Mouse (Mus musculus): ENCODE results near the gene Man1a. TPM values are rescaled to one million over a fixed set of nuclear protein-coding genes. Genes with fewer than 3 reads are reported as not detected.

Man1a gene
- total RNA-seq, 1 experiment from 2014 or later: 280 TPM

- 0 out of 2 replicates have a peak, but pooled peaks have one; percentile 14 for ATAC-seq (ENCODE audit: extremely low read depth, insufficient number of reproducible peaks, low FRiP score, poor library complexity, severe bottlenecking)
Observed at GRCm38 (mm10) chr10:54032316-54033092, 43.9 kb downstream of the Man1a start.

- no peak for ATAC-seq (ENCODE audit: extremely low read depth, insufficient number of reproducible peaks, low FRiP score, poor library complexity, severe bottlenecking)
Observed at GRCm38 (mm10) chr10:54028866-54029265, 47.5 kb downstream of the Man1a start.

GRCm38 (mm10) chr10:54026738-54027427 lies 49.5 kb downstream of the Man1a start:
- ATAC-seq (ENCODE audit: extremely low read depth, insufficient number of reproducible peaks, low FRiP score, poor library complexity, severe bottlenecking): no peak

- ATAC-seq (ENCODE audit: extremely low read depth, insufficient number of reproducible peaks, low FRiP score, poor library complexity, severe bottlenecking): no peak
Observed at GRCm38 (mm10) chr10:54026101-54026500, 50.3 kb downstream of the Man1a start.

GRCm38 (mm10) chr10:54017904-54018454 lies 58.4 kb downstream of the Man1a start:
- no peak for ATAC-seq (ENCODE audit: extremely low read depth, insufficient number of reproducible peaks, low FRiP score, poor library complexity, severe bottlenecking)

GRCm38 (mm10) chr10:54014116-54014758 lies 62.2 kb downstream of the Man1a start:
- no peak for ATAC-seq (ENCODE audit: extremely low read depth, insufficient number of reproducible peaks, low FRiP score, poor library complexity, severe bottlenecking)

GRCm38 (mm10) chr10:54013143-54013791 lies 63.1 kb downstream of the Man1a start:
- no peak for ATAC-seq (ENCODE audit: extremely low read depth, insufficient number of reproducible peaks, low FRiP score, poor library complexity, severe bottlenecking)

GRCm38 (mm10) chr10:54009154-54009553 lies 67.3 kb downstream of the Man1a start:
- ATAC-seq (ENCODE audit: extremely low read depth, insufficient number of reproducible peaks, low FRiP score, poor library complexity, severe bottlenecking): no peak

GRCm38 (mm10) chr10:54006868-54007267 lies 69.5 kb downstream of the Man1a start:
- ATAC-seq (ENCODE audit: extremely low read depth, insufficient number of reproducible peaks, low FRiP score, poor library complexity, severe bottlenecking): no peak

GRCm38 (mm10) chr10:54005847-54006246 lies 70.6 kb downstream of the Man1a start:
- peak; percentile 73 for ATAC-seq (ENCODE audit: extremely low read depth, insufficient number of reproducible peaks, low FRiP score, poor library complexity, severe bottlenecking)

GRCm38 (mm10) chr10:54002936-54003335 lies 73.5 kb downstream of the Man1a start:
- no peak for ATAC-seq (ENCODE audit: extremely low read depth, insufficient number of reproducible peaks, low FRiP score, poor library complexity, severe bottlenecking)

- no peak for ATAC-seq (ENCODE audit: extremely low read depth, insufficient number of reproducible peaks, low FRiP score, poor library complexity, severe bottlenecking)
Observed at GRCm38 (mm10) chr10:53997301-53997700, 79.1 kb downstream of the Man1a start.

- no peak for ATAC-seq (ENCODE audit: extremely low read depth, insufficient number of reproducible peaks, low FRiP score, poor library complexity, severe bottlenecking)
Observed at GRCm38 (mm10) chr10:53996216-53996615, 80.2 kb downstream of the Man1a start.

- ATAC-seq (ENCODE audit: extremely low read depth, insufficient number of reproducible peaks, low FRiP score, poor library complexity, severe bottlenecking): no peak
Observed at GRCm38 (mm10) chr10:53994591-53994990, 81.8 kb downstream of the Man1a start.

- no peak for ATAC-seq (ENCODE audit: extremely low read depth, insufficient number of reproducible peaks, low FRiP score, poor library complexity, severe bottlenecking)
Observed at GRCm38 (mm10) chr10:53990434-53990833, 86.0 kb downstream of the Man1a start.

- ATAC-seq (ENCODE audit: extremely low read depth, insufficient number of reproducible peaks, low FRiP score, poor library complexity, severe bottlenecking): peak; percentile 46; the same call in 1 of the 2 replicates
Observed at GRCm38 (mm10) chr10:53984894-53985293, 91.5 kb downstream of the Man1a start.

GRCm38 (mm10) chr10:53984086-53984485 lies 92.3 kb downstream of the Man1a start:
- ATAC-seq (ENCODE audit: extremely low read depth, insufficient number of reproducible peaks, low FRiP score, poor library complexity, severe bottlenecking): no peak

- no peak for ATAC-seq (ENCODE audit: extremely low read depth, insufficient number of reproducible peaks, low FRiP score, poor library complexity, severe bottlenecking)
Observed at GRCm38 (mm10) chr10:53978647-53979046, 97.8 kb downstream of the Man1a start.

- no peak for ATAC-seq (ENCODE audit: extremely low read depth, insufficient number of reproducible peaks, low FRiP score, poor library complexity, severe bottlenecking)
Observed at GRCm38 (mm10) chr10:53974180-53974579, 102.2 kb downstream of the Man1a start.

Data from neutrophil, adult 5-6 weeks (primary cell).